Mouse (Mus musculus): Measurements from ENCODE around the gene B4gat1. TPM values are rescaled to one million over a fixed set of nuclear protein-coding genes. Genes with fewer than 3 reads are reported as not detected.
"Not testable (repeated sequence)": the region's sequence is repeated elsewhere in the genome, so short reads cannot be mapped to it uniquely, and the experiment has no call there.

B4gat1 gene
- 10 to 100 TPM; 33.0 to 36.8 TPM for total RNA-seq (2021)

DNA sequence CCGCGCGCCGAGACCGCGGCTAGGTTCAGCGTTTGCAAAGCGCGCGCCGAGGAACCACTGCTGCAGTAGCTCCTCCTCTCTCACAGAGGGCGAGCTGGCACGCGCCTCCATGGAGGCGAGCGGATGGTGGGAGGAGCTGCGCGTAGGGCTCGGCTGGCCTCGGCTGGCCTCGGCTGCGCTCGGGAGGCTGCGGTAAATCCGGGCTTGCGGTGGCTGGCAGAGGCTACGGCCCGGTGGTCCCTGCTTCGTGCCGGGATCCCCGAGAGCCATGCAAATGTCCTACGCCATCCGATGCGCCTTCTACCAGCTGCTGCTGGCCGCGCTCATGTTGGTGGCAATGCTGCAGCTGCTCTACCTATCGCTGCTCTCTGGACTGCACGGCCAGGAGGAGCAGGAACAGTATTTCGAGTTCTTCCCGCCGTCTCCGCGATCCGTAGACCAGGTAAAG lies at the start of gene B4gat1, which contains the start of gene AC124502.3:
Gene B4gat1 (plus strand): TSS at position 118 of the 448 bp plus-strand sequence.
Gene AC124502.3 (plus strand): TSS at position 183 of the 448 bp plus-strand sequence.
- DNase-seq, result peak; percentile 91

DNA sequence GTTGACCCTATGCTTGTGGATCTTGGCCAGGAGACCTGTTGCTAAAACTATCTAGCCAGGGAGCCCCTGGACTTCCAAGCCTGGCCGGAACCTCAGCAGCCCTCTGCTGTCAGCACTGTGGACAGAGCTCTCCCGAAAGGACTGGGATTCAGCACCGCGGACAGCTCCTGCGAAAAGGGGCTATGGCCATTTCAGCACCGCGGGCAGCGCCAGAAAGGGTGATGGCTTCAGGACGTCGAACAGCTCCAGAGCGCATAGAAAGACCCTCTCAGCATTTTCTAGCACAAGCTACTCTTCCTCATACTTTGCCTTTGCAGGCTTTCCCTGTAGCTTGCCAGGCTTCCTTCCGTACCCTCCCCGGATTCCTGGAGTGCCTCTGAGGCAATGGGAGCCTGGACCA lies 49.6 kb upstream of the B4gat1 start:
- DNase-seq, result peak; percentile 98

- no peak for DNase-seq
These were observed 49.0 kb upstream of the B4gat1 start for GRCm38 (mm10) chr19:4989434-4990255.

DNA sequence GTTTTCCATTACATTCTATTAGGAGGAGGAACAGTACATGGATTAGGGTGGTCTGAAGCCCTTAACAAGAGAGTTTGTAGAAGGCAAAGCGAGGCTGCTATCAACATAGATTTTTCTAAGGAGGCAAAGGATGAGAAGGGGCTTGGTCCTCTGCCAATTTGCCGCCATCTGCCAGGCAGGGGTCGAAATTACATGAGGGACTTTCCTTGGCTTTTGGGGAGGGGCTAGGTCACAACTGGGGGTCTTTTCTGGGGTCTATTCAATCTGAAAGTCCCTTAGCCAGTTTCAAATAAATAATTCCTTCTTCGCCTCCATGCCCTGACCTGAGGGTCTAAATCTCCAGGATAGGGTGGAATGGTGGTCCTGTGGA lies 48.4 kb upstream of the B4gat1 start, which contains the start of gene Npas4:
Gene Npas4 (minus strand): TSS at position 61 of the 370 bp plus-strand sequence.
- no peak for DNase-seq

DNA sequence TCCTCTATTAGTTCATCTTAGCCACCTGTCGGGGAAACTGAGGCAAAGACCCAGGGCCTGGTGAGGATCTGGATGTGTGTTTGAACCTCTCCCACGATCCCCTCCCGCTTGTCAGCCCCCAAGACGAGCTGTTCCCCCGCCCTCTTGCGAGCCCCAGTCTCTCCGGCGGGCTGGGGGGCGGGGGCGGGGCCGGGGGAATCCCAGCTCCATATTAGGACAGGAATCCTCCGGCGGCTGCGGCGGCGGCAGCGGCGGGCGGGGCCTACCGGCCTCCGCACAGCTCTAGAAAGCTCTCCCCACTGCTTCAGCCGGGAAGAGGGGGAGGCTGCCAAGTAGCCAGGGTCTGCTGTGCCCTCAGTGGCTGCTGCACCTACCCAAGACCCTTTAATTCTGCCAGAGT lies 47.9 kb upstream of the B4gat1 start:
- no peak for DNase-seq

GRCm38 (mm10) chr19:4992371-4992770 lies 46.3 kb upstream of the B4gat1 start:
- DNase-seq, result no peak

GRCm38 (mm10) chr19:4992904-4993303 lies 45.7 kb upstream of the B4gat1 start:
- peak; percentile 86 for DNase-seq

GRCm38 (mm10) chr19:4994043-4994442 lies 44.6 kb upstream of the B4gat1 start:
- no peak for DNase-seq

- DNase-seq, result no peak
These were observed 39.0 kb upstream of the B4gat1 start for GRCm38 (mm10) chr19:4999445-5000140.

DNA sequence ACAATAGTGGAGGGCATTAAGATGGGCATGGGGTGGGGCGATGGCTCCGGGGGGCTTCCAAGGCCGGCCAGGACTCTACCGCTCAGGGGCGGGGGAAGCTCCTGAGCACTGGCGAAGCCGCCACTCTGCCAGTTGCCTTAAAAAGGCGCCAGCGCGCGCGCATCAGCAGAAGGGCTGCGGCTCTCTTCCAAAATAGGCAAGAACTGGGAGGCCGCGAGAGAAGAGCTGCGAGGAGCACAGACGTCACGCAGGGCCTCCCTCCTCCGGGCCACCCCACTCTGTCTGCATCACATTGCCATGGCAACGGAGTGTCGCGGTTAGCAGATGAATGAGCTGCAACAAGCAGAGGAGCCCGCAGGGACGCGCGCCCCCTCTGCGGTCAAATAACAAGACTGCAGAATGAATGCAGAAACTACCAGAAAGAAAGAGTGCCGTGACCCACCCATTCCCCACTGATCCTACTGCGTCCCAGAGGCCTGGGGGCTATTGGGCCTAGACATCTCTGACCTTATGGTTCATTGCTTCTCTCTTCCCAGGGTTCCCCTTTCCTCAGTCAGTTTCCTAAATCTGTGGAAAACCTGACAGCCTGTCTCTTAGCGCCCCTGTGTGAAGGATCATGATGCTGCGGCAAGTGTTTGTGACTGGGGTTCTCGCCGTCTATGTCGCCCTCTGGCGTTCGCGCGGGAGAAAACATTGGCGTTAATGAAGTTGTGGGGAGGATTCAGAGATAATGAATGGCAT lies 36.8 kb upstream of the B4gat1 start:
- DNase-seq, result peak; percentile 86

- DNase-seq, result not testable (repeated sequence)
These were observed 35.0 kb upstream of the B4gat1 start for GRCm38 (mm10) chr19:5003644-5004043.

- no peak for DNase-seq
These were observed 33.7 kb upstream of the B4gat1 start for GRCm38 (mm10) chr19:5004925-5005324.

DNA sequence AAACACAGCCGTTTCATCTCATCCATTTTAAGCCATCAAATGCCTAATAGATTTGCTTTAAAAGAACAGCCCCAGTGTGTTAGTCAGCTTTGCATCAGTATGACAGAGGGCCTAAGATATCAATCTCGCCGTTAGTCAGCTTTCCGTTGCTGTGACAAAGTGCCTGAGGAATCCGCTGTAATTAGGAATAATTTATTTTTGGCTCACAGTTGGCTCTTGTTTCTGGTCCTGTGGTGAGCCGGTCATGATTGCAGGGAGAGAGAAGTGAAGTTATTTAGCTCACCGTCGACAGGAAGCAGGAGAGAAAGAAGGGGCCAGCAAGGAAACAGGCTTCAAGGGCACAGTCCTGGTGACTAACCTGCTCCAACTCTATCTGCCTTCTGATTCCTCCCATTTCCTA lies 25.5 kb upstream of the B4gat1 start:
- no peak for DNase-seq

GRCm38 (mm10) chr19:5014961-5015398 lies 23.6 kb upstream of the B4gat1 start:
- DNase-seq, result peak; percentile 40

DNA sequence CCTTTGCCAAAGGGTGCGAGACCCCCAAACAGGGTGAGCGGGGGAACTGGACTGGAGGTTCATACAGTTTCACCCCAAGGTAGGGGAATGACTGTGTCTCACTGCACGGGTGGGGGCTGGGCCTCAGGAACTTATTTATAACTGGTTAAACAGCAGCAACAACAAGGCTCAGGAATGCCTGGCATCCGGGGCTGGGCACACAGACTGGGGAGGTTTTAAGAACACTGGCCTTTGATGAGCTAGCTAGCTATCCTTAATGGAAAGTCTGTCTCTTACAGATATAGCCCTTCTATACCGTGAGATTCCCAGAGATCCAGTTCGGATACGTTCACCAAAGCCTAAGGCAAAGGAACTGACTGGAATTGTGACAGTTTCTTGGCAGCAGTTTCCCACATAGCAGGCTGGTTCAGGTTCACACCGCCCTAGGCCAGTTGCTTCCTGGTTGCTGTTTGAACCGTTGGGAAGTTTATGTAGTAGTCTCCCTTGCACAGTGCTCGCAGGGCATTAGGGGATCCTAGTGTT lies 22.3 kb upstream of the B4gat1 start:
- peak; percentile 69 for DNase-seq

- peak; percentile 86 for DNase-seq
These were observed 21.8 kb upstream of the B4gat1 start for GRCm38 (mm10) chr19:5016782-5017181.

DNA sequence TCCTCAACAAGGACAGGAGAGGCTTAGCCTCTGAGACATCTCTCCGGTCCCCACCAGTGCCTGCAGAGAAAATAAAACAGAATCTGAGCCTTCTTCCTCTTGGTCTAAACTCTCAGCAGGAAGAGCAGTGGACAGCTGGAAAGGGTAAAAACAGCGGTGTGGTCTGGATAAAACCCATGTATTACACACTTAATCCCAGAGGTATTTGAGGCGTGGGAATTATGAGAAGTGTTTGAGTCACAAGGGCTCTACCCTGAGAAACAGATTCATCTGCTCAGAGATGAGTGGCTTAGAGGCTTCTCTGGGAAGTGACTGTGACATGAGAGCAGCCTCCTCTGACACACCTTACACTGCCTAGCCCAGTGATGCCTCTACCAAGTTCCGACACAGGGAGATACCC lies 21.0 kb upstream of the B4gat1 start:
- DNase-seq, result no peak

DNA sequence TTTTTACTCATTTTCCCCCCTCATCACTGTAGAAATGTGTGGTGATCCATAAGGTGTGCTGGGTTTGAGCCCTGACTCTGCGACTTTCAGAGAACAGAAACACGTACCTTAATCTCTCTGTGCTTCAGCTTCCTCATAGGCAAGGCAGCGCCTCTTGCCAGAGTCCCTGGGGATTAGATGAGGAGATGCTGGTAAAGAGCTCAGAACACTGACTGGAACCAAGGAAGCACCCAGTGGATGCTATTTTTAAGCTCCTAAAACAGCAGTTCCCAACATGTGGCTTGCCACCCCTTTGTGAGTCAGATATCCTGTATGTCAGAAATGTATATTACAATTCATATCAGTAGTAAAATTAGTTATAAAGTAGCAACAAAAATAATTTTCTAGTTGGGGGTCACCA lies 20.4 kb upstream of the B4gat1 start:
- no peak for DNase-seq

DNA sequence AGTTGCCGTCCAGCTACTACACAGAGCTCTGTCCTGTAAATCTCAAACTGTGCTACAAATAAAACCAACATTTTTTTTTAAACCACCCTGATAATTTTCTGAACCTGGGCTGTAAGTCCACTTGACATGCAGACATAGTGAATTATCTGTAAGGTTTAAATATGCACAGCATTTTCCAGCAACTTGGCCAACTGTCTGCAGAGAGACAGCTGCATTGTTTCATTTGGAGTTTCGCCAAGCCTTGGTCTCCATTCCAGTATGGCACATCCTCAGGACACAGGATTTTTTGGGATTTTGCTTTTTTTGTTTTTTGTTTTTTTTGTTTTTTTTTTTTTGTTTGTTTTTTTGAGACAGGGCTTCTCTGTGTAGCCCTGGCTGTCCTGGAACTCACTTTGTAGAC lies 17.2 kb upstream of the B4gat1 start:
- DNase-seq, result no peak

- DNase-seq, result peak; percentile 95
These were observed 14.8 kb upstream of the B4gat1 start, which contains the start of gene Slc29a2 for GRCm38 (mm10) chr19:5023621-5024479. TSS of gene Slc29a2 (plus strand) at chr19:5023860.

GRCm38 (mm10) chr19:5026111-5026510 lies 12.5 kb upstream of the B4gat1 start:
- no peak for DNase-seq
